Mouse (Mus musculus) kidney, postnatal 25 days (tissue): ENCODE measurements at regions not wholly inside any gene's neighbourhood (a gene's known extent, or its start where the extent isn't known, plus 50 kb on each side); places are given as distances from the start of the nearest gene placed in this dataset.

Experiments used
- DNase-seq, 2 experiments: peaks; one replicate each; pipeline ENCODE4 v3.0.0; 2021; ENCODE audit warnings: mixed read lengths in 2 of 2

DNA sequence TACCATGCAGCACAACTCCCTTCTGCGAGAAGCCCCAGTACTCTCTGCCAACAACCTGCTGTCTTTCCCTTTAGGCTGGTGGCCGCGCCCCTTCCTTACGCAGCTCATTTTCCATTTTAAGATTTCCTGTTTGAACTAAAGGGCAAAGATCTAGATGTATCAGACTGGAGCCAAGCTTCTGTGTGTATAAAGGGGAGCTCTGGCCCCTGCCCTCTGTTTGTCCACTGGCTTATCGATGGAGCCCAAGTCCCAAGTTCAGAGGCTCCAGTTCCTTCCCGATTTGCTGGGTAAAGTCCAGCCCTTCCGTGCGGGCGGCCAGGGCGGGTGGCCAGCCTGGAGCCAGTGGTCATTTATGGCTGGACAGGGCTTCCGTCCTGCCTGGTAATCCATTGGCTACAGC is 72.6 kb upstream of the Klf4 start:
- peak; percentile 48 to 78 for DNase-seq

DNA sequence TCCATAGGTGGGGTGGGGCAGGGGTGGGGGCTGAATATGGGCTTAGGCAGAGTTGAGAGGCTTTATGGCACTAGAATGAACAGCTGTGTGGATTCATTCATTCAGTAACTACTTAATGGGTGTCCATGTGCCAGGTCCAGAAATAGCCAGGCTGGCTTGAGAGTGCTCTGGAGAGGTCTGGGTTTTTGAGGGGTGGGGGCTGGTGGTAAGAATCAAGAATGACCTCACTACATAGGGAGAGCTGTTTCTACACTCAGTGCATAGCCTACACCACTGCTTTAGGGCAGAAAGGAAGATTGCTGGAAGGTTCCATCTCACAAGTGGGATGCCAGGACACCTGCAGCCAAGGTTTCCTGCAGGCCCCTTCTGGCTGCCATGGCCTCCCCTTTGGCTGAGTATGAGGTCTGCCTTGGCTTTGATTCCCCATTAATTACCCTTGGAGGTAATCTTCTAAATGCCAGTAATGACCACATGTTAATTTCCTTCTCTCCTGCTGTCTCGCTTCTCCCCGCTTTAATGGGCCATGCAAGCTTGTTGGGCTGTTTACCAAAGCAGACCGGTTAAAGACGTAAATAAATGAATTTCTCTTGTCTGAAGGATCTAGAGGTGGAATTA is 71.7 kb upstream of the Klf4 start:
- DNase-seq: no peak

DNA sequence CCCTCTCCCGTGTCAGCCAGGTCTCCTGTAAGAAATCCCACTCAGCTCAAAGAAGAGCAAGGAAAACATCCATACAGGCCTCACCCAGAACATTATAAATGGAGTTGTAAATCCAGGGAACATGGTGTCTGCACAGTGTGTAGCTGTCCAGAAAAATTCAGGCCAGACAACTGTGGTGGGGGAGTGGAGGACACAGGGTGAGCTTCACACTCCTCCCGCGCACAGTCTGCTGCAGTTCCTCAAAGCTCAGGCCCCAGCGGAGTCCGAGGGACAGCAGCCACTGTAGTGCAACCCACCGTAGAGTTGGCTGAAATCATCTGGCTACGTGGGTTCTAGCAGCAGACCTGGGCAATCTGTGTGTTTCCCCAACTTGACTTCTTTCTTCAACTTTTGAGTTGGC is 62.9 kb upstream of the Klf4 start:
- no peak for DNase-seq

DNA sequence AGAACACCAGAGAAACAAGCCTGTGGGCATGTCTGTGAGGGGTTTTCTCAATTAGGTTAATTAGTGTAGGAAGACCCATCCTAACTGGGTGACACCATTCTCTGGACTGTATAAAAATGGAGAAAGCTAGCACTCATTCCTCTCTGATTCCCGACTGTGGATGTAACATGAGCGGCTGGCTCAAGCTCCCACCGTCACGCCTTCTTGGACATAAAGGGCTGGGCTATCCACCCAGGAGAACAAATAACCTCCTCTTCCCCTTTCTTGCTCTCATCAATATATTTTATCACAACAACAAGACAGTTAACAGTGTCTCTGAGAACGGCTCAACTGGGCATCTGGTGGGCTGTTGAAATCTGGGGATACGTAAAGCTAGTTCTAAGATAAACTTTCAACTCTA is 62.4 kb upstream of the Klf4 start:
- DNase-seq: no peak

DNA sequence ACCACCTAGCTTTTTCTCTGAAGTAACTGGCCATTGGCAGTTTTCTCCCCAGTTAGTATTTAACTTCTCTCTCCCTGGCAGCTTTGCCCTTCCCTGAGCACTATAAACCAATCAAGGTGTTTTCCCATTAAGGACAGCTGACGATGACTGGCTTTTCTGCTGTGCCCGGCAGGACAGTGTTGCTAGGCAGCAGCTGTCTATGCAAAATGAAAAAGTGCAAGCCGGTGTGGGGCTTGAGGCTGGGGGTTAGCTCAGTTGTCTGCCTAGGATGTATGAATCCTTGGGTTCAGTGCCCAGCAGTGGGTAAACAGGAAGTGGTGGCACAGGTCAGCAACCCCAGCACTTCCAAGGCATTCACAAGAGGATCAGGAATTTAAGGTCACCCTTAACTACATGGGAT is 60.9 kb upstream of the Klf4 start:
- DNase-seq: no peak

DNA sequence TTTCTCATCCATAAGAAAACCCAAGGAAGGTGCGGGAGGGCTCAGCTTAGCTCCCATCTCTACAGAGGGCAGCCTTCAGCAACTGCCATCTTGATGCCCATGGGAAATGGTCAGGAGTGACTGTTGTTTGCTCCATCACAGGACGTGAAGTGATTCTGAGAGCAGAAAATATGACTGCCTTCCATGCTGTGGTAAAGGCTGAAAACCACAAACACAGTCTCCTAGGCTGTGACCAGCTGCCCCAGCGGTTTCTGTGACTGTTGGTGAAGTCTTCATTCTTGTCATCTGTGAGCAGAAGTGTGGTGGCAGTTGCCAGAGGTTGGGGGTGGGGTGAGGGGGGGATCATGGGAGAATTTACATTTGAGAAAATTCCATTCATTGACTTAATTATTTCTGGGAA is 53.9 kb upstream of the Klf4 start:
- no peak for DNase-seq

DNA sequence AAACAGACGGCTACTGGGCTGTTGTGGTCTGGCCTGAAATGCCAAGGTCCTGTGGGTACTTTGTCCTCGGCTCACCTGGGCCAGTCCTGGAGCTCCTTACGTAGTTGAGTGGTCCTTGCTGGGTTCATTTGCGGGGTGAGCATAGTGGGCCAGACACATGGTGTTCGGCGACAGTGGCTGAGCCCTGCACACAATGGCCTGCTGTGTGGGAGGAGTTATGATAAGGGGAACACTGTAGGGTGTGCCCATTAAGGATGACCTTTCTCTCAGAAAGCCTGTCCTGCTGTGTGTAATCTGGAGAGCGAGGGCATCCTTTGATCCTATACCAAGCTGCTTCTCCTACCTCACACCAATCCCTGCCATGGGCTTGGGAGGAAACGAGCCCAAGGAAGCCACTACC is 51.3 kb upstream of the Klf4 start:
- DNase-seq: no peak
